25 mouse cellular contexts compared by ENCODE assay signal in the genomic region with DNA sequence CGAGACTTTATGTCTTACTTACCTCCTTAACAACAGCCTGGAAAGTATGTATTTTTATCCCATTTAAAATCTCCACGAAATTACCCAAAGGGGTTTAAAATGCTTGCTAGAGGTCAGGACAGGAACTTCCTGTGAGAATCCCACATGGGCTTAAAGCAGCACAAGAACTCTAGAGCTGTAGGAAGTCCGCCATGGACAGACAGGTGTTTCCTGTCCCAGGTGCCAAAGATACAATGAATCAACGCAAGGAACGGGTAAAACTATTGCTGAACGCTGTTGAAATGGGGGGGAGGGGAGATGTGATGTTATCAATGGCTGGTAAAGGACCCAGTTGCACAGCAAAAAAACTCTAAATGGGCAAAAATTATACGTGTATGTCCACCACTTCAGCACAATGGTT. TPM values are rescaled to one million over a fixed set of nuclear protein-coding genes. Genes with fewer than 3 reads are reported as not detected.
DNase-seq lines count a peak whose midpoint lies in the region; ATAC-seq and TF ChIP-seq lines count a peak whose summit lies in the region.
"Had no signal": no experiment of that assay in that cellular context is flagged by ENCODE, and none has a peak within 500 bp of the region (broad histone marks: within the 10 kb centered on the region; RNA-seq: fewer than 3 reads in every experiment).

No protein-coding gene starts in this region.

- ATAC-seq in CD4-positive, CD25-positive, alpha-beta regulatory T cell, adult 4 months: no peak
- no peak for ATAC-seq in limb, embryonic 12.5 days (ENCODE audit: insufficient number of reproducible peaks, insufficient read depth, low FRiP score, low TSS enrichment, low read depth)
- no peak for ATAC-seq in erythroblast, adult 5-6 weeks (replicated peaks; ENCODE audit: low FRiP score, poor library complexity, severe bottlenecking)
- ATAC-seq: forebrain, embryonic 14.5 days had no signal

- no peak for TF ChIP-seq POLR2A in thymus, adult 2 months (IDR thresholded peaks at IDR 0.05; ENCODE audit: control insufficient read depth, extremely low read depth, insufficient read depth, low read length, poor library complexity)

- no peak for TF ChIP-seq CTCF in thymus, adult 2 months (IDR thresholded peaks at IDR 0.05; ENCODE audit: borderline replicate concordance, control insufficient read depth, extremely low read depth, insufficient read depth, low read length, poor library complexity)

- no peak overlapping the region for H3K9ac ChIP-seq in limb, embryonic 12.5 days (replicated peaks)
- H3K9ac ChIP-seq: hindbrain, embryonic 13.5 days had no signal

- H3K27ac ChIP-seq in thymus, adult 2 months (ENCODE audit: control insufficient read depth, insufficient read depth, low read length): peak overlapping the region; percentile 86
- H3K27ac ChIP-seq in limb, embryonic 12.5 days: 0 out of 2 replicates have a peak overlapping the region, but pooled peaks have one; percentile 45
- H3K27ac ChIP-seq: forebrain, embryonic 10.5 days; heart, embryonic 10.5 days; hindbrain, embryonic 13.5 days had no signal

- DNase-seq in CD4-positive, CD25-positive, alpha-beta regulatory T cell, adult 2 months (ENCODE audit: low read depth, low spot score): peak; percentile 40
- no peak for DNase-seq in thymus, adult 2 months
- DNase-seq in thymus, postnatal 10 days (ENCODE audit: low spot score in 2 of 2): no peak
- DNase-seq in right cerebral cortex, adult 18-20 months: no peak
- DNase-seq: adrenal gland, adult 8-10 months; adrenal gland, postnatal 36 days; cerebellum, adult 2 months; cerebellum, postnatal 10 days; gastrocnemius, postnatal 10 days; heart, adult 18-20 months; heart, postnatal 10 days; heart, postnatal 4 days had no signal

- no peak overlapping the region for H3K4me3 ChIP-seq in thymus, adult 2 months (ENCODE audit: control insufficient read depth, insufficient read depth, low read length)
- no peak overlapping the region for H3K4me3 ChIP-seq in limb, embryonic 12.5 days (replicated peaks)
- H3K4me3 ChIP-seq: embryonic facial prominence, embryonic 10.5 days; erythroblast, embryonic 14.5 days; forebrain, embryonic 10.5 days; heart, embryonic 10.5 days; hindbrain, embryonic 13.5 days had no signal

- no peaks in the 10 kb centered on the region for H3K9me3 ChIP-seq in limb, embryonic 12.5 days
- H3K9me3 ChIP-seq: embryonic facial prominence, embryonic 10.5 days; G1E; heart, embryonic 10.5 days; hindbrain, embryonic 13.5 days had no signal

- H3K4me2 ChIP-seq in limb, embryonic 12.5 days: no peak overlapping the region
- H3K4me2 ChIP-seq: hindbrain, embryonic 13.5 days had no signal

- H3K36me3 ChIP-seq in thymus, adult 2 months (ENCODE audit: control insufficient read depth, insufficient read depth, low read length): no peaks in the 10 kb centered on the region
- H3K36me3 ChIP-seq in limb, embryonic 12.5 days: no peaks in the 10 kb centered on the region
- H3K36me3 ChIP-seq: embryonic facial prominence, embryonic 10.5 days; forebrain, embryonic 10.5 days; G1E; heart, embryonic 10.5 days; hindbrain, embryonic 13.5 days had no signal

- H3K27me3 ChIP-seq in thymus, adult 2 months (ENCODE audit: control insufficient read depth, insufficient read depth, low read length): no peaks in the 10 kb centered on the region
- H3K27me3 ChIP-seq in limb, embryonic 12.5 days: peaks cover 10% of the 10 kb centered on the region

- H3K4me1 ChIP-seq in thymus, adult 2 months (replicated peaks; ENCODE audit: control insufficient read depth, insufficient read depth, low read length): peaks cover 32% of the 10 kb centered on the region
- H3K4me1 ChIP-seq in limb, embryonic 12.5 days (replicated peaks): peaks cover 18% of the 10 kb centered on the region

- WGBS in thymus, adult 2 months: 5% methylated on average over 7 of the region's 7 CpGs
- 21% methylated on average over 7 of the region's 7 CpGs for WGBS in limb, embryonic 12.5 days

RNA-seq across cellular contexts. Expression of a gene that starts 6.7 kb away (rescaled TPM):
- polyA plus RNA-seq in CD4-positive, CD25-positive, alpha-beta regulatory T cell, adult 4 months (2017; shearing (Covaris generic)): 100 to 1,000 TPM in 1 of 2 experiments, 10 to 100 TPM in 1; 77.3 to 195 TPM
- 52.7 and 57.5 TPM in 2 replicates for polyA plus RNA-seq in thymus, adult 2 months (2012; rRNA removed)
- polyA plus RNA-seq in limb, embryonic 12.5 days (2016; fragmentation: Nextera tagmentation; extraction: Ambion mirVana): 20.2 and 24.9 TPM in 2 replicates
- 4.8 and 11.7 TPM in 2 replicates for total RNA-seq in erythroblast, adult 5-6 weeks (2015; ENCODE audit: low replicate concordance)
- total RNA-seq in erythroblast, adult 5-6 weeks (2017; ENCODE audit: low replicate concordance): 17.1 and 19.5 TPM in 2 replicates

RNA-seq across cellular contexts. Expression of a gene that starts 21.6 kb away (rescaled TPM):
- not detected for polyA plus RNA-seq in CD4-positive, CD25-positive, alpha-beta regulatory T cell, adult 4 months (2017; shearing (Covaris generic))
- not detected in 2 replicates for polyA plus RNA-seq in thymus, adult 2 months (2012; rRNA removed)
- polyA plus RNA-seq in limb, embryonic 12.5 days (2016; fragmentation: Nextera tagmentation; extraction: Ambion mirVana): 0.06 and 0.14 TPM in 2 replicates
- not detected in 2 replicates for total RNA-seq in erythroblast, adult 5-6 weeks (2015; ENCODE audit: low replicate concordance)
- not detected in 2 replicates for total RNA-seq in erythroblast, adult 5-6 weeks (2017; ENCODE audit: low replicate concordance)
- total RNA-seq: gastrocnemius, postnatal 10 days; gastrocnemius, postnatal 4 days; heart, postnatal 10 days; heart, postnatal 4 days had no signal
- polyA plus RNA-seq: C2C12; erythroblast, embryonic 14.5 days; G1E; heart, embryonic 10.5 days; heart, embryonic 14.5 days had no signal
